Mouse (Mus musculus) ovary, postnatal 14 days (tissue): Measurements from ENCODE around the gene Lrrc20.
"Not testable (repeated sequence)": the region's sequence is repeated elsewhere in the genome, so short reads cannot be mapped to it uniquely, and the experiment has no call there.

ENCODE experiments used
- DNase-seq: peaks from one replicate; pipeline ENCODE4 v3.0.0; 2022; ENCODE audit warnings: low spot score

Lrrc20 gene

DNA sequence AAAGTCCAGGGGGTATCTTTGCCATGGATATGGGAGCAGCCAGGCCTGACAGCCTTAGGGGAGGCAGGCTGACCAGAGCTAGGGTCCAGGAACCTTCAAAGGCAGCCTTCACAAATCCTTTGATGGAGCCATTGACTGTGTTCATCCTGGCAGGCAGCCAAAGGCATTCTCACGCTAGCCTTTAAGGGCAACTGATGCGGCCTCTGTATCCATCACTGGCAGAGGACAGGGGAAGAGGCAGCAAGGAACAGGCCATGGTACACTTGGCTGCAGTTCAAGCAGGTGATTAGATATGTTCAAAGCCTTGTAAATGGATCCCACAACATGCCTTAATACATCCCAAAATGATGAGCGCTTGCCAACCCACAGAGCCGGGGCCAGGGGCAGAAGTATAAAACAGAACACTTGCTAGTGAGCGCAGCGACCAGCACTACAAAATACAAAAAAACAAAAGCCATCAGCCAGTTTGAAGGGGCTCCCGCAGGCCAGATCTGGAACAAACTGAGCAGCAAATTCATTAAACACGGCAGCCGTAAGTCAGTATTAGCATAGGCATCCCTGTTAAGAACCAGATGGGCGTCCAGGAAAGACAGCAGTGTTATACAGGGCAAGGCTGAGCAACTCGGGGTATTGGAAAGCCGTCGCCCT is 100.6 kb downstream of the Lrrc20 start:
- no peak for DNase-seq

DNA sequence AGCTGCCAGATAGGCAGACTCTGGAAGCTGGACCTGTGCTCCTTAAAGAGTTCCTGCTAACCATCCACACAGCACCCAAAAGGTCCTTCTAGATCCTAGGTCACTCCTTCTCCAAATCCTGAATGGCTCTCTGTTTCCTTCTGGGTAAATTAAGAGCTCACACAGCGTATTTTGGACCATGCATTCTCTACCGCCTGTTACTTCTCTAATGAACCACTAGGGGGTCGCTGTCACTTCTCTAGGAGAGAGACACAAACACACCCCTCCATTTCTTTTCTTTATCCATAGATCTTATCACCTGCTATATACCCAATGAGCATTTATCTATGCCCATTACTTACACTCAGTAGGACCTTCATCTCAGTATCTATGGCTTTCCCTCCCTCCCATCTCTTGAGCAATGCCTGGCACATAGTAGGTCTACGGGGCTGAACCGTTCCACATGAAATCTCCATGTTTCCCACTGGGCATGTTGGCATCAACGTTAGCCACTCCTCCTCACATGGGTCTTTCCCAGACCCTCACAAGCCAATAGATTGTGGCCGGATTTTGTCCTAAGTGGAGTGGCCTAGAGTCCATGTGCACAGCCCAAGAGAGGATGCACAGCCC is 111.7 kb downstream of the Lrrc20 start:
- no peak for DNase-seq

DNA sequence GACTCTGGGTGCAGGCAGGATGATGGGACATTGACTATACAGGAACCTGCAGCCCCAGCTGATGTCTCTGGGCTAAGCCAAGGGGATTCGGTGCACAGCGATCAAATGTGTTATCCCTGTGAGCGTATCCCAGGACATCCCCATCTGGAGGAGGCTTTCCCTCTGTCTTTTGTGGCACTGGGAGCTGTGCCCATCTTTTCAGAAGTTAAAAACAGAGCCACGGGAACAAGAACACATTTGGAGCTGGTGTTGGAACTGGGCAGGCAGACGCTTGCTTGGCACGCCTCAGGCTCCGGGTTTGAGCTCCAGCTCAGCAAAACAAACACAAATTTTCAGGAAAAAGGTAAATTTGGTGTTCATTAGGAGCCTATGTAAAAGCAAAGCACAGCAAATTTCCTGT is 122.4 kb downstream of the Lrrc20 start:
- DNase-seq, result no peak

DNA sequence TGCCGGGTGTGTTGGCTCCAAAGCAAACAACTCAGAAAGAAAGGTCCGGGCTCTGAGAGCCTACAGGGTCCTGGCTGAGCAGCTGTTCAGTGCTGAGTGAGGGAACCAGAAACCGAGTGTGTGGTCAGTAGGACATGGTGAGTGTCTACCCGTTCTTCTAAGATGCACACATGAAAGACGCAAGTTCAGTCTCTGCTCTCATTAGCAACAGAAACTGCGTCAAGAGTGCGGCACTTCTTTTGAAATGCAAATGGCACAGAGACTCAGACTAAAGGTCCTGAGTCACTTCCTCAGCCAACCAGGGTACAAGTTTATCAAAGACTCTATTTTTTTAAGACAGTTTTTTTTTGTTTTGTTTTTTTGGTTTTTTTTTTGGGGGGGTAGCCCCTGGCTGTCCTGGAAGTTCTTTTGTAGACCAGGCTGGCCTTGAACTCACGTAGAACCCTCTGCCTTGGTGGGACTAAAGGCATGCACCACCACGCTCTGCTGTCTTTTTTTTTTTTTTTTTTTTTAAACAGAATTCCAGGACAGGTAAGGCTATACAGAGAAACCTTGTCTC is 124.0 kb downstream of the Lrrc20 start:
- no peak for DNase-seq

DNA sequence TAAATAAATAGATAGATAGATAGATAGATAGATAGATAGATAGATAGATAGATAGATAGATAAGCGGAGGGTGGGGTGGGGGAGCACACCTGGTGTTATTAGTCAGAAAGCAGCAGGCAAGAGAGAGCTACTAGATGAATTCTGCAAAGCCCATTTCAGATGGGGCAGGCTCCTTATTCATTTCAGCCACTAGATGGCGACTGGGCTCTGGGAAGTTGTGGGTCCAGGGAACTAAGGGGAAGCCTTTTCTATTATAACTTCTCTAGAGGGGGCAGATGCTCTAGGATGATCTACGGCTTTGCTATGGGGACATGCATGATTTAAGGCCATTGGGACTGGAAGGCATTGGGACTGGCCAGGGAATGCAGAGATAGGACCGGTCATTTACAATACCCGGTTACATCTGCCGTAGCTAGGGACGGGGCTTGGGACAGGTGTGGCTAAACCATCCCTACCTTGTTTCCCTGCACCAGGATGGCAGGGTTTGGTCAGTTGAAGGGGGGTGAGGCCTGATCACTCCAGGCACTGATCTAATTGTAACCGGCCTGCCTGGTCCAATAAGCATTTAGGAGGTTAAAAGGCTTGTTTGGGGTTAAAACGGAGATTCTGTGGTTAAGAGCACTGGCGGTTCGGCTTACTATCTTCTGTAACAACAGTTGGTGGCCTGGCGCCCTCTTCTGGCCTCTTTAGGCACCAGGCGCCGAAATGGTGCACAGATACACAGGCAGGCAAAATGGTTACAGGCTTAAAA is 126.9 kb downstream of the Lrrc20 start:
- peak; percentile 27 for DNase-seq

DNA sequence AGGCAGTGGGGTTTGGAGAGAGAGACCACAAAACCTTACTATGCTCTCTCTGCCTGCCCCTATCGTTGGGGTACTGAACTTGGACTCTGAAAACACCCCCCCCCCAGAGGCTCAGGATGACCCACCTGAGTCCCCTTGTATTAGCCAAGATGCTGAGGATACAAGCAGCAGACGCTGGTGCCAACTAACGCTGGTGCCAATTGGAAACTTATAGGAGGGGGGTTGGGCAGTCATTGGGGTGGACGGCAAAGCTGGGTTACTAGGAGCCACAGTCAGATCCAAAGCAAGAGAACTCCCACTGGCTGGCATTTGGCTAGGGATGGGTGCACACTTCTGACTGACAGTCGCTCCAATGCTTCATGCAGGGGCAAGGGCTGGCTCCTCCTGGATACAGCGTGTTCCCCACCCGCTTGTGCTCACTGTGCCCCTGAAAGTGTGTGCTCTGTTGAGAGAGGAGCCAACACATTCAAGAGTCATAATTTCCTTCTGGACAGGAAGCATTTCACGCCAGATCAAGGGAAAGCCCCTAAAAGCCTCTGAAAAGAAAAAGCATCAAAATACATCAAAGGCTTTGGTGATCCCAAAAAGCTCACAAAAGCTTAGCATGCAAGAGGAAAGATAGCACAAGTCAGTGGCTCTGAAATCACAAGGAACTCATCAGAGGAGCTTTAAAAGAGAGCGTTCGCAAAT is 128.9 kb downstream of the Lrrc20 start:
- DNase-seq, result no peak

DNA sequence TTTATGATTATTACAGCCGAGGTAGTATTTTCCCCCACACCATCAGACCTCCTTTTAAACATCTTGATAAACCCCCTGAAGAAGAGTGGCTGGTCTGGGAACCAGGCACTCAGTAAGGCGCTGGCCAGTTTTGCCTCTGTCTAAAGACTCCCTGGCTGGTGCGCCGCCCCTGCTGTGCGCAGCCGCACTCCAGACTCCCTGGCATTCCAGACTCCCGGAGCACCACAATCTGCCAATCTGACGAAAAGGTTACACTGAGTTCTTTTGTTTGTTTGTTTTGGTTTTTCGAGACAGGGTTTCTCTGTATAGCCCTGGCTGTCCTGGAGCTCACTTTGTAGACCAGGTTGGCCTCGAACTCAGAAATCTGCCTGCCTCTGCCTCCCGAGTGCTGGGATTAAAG is 129.8 kb downstream of the Lrrc20 start:
- DNase-seq, result not testable (repeated sequence)

DNA sequence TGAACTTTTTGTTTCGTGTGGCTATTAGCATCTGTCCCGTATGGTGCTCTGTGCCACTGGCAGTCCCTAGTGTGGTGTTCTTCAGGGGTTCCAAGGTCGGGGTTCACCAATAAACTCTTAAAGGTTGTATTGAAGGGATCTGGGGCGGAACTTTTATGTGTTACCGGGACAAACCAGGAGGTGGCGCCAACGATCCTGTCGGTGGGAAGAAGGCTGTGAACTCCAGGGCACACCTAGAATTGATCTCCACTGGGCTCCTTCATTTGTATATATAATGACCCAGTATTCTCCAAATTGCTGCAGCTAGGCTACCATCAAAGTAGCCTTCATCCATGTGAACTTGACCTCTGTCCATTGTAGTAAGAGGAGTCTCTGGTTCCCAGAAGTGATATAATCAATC is 130.2 kb downstream of the Lrrc20 start:
- DNase-seq, result peak; percentile 54

DNA sequence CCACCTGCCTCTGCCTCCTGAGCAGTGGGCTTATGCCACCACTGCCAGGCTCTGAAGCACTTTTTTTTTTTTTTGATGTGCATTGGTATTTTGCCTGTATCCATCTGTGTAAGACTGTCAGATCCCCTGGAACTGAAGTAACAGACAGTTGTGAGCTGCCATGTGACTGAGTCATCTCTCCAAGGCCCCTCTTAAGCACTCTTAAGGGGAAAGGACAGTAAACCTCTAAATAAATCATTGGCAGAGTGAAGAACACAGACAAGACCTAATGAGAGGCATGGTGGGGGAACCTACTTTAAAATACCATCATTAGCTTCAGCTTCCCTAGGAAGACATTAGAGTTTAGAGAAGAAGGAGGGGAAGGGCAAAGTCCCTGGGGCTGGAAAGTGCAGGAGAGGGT is 132.6 kb downstream of the Lrrc20 start:
- DNase-seq, result no peak

DNA sequence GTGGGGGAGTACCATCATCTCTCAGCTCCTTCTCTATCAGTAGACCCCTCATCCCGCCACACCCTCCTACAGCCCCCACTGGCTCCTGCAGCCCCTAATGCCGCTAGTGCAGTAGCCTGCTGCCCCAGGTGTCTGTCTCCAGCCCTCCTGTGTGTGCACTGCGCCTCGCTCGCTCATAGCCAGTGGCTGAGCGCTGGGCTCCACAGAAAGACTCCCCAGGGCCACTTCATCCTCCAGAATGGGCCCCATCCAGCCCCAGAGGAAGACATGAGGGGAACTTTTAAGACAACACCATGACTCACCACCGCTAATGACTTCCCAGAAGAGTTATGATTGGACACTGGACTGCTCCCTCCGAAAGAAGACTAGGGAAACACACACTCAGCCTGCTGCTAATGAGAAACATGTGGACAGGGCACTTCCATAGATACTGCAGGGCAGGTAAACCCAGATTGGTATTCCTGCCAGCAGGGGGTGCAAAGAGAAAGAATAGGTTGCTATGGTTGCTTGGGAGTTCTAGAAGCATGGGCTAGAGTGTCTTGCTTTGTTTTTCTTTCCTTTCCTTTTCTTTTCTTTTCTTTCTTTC is 135.1 kb downstream of the Lrrc20 start:
- DNase-seq, result no peak

DNA sequence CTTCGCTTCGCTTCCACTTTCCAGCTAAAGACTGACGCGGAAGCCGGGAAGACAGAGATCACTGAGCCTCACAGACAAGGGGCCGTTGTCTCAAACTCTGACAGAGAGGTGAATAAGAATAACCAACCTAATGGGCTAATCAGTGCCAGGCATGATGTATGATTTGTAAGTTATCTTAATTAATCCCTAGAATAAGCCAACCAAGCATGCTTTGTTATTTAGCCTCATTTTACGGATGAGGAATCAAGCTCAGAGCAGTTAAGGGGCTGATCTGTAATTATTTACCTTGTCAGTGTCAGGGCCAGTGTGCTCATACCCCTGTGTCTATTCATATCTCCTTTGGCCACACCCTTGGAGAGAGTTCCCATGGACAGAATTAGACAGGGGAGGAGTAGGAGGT is 138.7 kb downstream of the Lrrc20 start:
- DNase-seq, result no peak

DNA sequence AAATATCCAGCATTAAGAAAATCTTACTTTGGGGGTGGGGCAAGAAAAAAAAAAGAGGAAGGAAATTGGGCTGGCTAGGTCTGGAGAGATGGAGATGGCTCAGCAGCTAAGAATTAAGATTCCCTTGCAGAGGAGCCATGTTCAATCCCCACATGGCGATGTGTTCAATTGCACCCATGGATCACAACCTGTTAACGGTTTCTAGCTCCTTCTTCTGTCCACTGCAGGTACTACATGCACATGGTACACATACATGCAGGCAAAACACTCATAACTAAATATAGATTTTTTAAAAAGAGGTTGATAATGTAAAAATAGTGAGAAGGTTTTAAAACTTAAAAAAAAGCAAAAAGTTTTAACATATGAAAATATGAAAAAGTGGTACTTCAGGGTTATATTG is 142.9 kb downstream of the Lrrc20 start:
- no peak for DNase-seq

DNA sequence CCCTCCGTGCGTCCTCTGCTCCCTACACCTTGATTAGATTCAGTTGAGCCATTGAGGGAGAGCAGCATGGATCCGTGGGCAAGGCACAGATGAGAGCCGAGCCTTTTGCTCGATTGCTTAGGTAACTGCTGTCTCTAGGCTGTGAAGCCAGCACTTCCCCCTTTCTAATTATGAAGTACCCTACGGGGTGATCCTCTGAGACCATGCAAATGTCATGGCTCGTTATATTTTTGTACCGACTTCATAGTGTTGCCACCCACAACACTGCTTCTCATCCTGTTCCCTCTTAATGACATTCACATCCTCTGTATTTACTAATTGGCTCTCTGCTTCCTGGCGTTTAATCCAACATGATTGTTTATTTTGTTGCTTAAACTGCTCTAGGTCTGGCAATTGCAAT is 146.1 kb downstream of the Lrrc20 start:
- no peak for DNase-seq

DNA sequence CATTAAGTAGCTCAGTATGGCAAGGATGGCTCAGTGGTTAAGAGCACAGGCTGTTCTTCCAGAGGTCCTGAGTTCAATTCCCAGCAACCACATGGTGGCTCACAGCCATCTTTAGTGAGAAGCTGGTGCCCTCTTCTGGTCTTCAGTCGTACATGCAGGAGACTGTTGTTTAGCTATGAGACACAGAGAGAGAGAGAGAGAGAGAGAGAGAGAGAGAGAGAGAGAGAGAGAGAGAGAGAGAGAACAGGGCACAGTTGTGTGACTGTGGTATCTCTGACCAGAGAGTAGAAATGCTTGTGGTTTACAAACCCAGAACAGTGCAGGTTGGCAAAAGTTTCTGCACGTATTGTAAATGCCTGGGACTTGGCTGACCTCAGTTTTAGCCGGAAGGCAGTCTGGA is 148.3 kb downstream of the Lrrc20 start:
- not testable (repeated sequence) for DNase-seq

DNA sequence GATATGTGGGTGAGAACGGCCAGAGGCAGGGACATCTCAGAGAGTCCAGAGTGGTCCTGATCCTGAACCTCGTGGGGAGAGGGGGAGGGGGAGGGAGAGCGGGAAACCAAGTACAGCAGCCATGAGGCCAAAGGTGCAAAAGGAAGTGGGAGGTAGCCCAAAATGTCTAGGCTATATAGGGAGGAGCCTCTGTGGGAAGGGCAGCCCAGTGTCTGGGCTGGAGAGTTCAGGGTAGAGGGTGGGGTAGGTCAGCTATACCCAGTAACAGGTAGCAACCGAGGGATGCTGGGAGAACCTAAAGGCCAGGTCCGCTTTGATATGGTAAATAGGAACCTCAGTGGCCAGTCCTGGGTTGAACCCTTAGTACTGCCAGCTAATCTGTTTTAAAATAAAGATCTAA is 149.2 kb downstream of the Lrrc20 start:
- no peak for DNase-seq

DNA sequence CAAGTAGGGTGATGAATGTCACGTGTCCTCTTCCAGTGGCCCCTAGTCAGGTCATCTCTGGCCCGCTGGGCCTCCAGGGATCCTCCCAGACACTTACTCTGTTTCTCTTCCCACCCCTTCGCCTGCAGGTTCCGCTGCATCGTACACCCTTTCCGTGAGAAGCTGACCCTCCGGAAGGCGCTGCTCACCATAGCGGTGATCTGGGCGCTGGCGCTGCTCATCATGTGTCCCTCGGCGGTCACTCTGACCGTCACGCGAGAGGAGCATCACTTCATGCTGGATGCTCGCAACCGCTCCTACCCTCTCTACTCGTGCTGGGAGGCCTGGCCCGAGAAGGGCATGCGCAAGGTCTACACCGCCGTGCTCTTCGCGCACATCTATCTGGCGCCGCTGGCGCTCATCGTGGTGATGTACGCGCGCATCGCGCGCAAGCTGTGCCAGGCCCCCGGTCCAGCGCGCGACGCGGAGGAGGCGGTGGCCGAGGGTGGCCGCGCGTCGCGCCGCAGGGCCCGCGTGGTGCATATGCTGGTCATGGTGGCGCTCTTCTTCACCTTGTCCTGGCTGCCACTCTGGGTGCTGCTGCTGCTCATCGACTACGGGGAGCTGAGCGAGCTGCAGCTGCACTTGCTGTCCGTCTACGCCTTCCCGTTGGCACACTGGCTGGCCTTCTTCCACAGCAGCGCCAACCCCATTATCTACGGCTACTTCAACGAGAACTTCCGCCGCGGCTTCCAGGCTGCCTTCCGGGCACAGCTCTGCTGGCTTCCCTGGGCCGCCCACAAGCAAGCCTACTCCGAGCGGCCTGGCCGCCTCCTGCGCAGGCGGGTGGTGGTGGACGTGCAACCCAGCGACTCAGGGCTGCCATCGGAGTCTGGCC is 150.0 kb downstream of the Lrrc20 start:
- no peak for DNase-seq

DNA sequence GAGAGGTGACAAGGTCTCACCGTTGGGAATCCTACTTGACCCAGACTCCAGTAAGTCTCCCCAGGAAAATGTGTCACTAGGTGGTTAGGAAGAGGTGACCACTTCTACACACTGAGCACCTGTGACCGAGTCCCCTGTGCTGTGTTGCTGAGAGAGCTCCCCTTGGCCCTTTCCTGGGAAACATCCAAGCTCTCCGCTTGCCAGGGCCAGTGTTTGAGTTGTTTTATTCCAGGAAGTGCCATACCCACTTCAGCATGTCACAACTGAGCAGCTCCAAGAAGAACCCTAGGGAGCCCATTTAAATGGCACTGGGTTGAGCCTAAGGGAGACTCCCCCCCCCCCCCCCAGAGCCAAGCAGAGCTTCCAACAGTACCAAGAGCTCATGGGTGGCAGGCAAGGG is 150.9 kb downstream of the Lrrc20 start:
- no peak for DNase-seq

DNA sequence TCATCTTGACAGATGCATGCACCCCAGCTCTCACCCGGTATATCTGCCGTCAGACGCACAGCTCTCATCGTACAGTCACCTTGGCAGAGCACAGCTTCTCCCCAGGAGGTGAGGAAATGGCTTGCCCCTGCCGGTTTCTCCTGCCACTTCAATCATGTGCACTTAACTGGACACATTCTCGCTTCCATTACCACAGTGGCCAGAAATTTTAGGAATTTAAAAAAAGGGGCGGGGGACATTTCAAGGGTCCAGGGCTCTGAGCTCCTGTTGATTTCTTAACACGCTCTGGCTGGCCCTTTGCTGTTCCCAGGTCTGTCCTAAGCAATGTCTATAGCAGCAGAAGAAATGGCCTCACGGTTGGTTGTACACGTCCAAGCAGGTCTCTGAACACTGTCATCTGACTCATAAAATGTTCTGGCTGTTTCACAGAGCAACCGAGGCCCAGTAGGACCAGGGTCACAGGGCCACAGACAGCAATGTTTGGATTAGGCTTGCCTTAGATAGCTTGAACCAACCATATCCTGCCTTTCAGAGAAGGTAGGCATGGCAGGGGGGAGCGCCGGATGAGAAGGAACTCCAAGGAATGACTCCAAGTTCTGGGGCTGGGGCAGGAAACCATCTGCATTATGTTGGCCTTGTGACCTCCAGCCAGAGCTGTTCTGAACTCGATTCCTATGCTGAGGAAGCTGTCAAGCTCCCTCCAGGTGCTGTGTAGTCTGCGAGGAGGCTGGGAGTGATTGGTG is 151.8 kb downstream of the Lrrc20 start:
- no peak for DNase-seq

DNA sequence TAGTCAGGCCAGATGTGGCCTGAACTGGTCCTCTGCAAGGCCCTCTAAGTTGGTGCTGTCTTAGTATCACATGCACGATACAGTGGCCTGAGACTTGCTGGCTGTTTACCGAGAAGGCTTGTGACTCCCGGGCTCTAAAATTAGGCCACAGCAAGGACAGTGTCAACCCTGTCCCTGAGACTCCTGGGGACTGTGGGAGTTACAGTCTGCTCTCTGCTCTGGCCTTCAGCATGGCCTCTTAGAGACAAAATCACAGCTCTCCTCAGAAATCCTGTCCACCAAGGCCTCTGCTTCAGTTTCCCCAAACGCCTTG is 152.3 kb downstream of the Lrrc20 start:
- DNase-seq, result no peak
